Mouse (Mus musculus) ES-Bruce4 (cell line): ENCODE results near the gene Apbb2. TPM values are rescaled to one million over a fixed set of nuclear protein-coding genes. Genes with fewer than 3 reads are reported as not detected.

ENCODE experiments used
- H3K27ac ChIP-seq: 2 replicates; pipeline ENCODE4 v1.5.1; 2012; ENCODE audit warnings: low read length, inconsistent platforms; ENCODE audit not compliant: insufficient read depth
- H3K27me3 ChIP-seq: 2 replicates; pipeline ENCODE4 v1.6.1; 2012; ENCODE audit warnings: mild to moderate bottlenecking, low read length, inconsistent platforms; ENCODE audit not compliant: control insufficient read depth, poor library complexity, insufficient read depth, severe bottlenecking
- H3K36me3 ChIP-seq: 2 replicates; pipeline ENCODE4 v1.6.1; 2012; ENCODE audit warnings: inconsistent platforms, mild to moderate bottlenecking, low read length, moderate library complexity; ENCODE audit not compliant: control insufficient read depth, poor library complexity, insufficient read depth, severe bottlenecking
- H3K4me1 ChIP-seq: one replicate; pipeline ENCODE4 v1.8.1; 2011; ENCODE audit warnings: low read length; ENCODE audit not compliant: control insufficient read depth, insufficient read depth
- H3K4me3 ChIP-seq: 2 replicates; pipeline ENCODE4 v1.5.1; 2011; ENCODE audit warnings: low read depth, mild to moderate bottlenecking, low read length
- H3K9ac ChIP-seq: 2 replicates; pipeline ENCODE4 v1.6.1; 2012; ENCODE audit warnings: low read depth, mild to moderate bottlenecking, inconsistent platforms; ENCODE audit not compliant: poor library complexity, severe bottlenecking
- H3K9me3 ChIP-seq: replicated peaks from 2 replicates; pipeline ENCODE4 v1.6.1; 2012; ENCODE audit warnings: mild to moderate bottlenecking, low read length, inconsistent platforms; ENCODE audit not compliant: control insufficient read depth, poor library complexity, insufficient read depth, severe bottlenecking
- CTCF ChIP-seq: IDR thresholded peaks from one replicate; pipeline ENCODE4 v1.8.1; 2011; ENCODE audit warnings: low read depth, low read length
- EP300 ChIP-seq: IDR thresholded peaks from 2 replicates; pipeline ENCODE4 v1.6.1; 2011; ENCODE audit warnings: low read depth, low read length; ENCODE audit not compliant: insufficient read depth
- POLR2A ChIP-seq: IDR thresholded peaks from one replicate; pipeline ENCODE4 v1.8.1; 2011; ENCODE audit warnings: low read length; ENCODE audit not compliant: insufficient read depth
- polyA plus RNA-seq: library from polyadenylated mRNA; stranded (reverse); fragments of >200 nt; gene quantifications from 2 replicates; pipeline ENCODE4 v1.2.4, GENCODE M21; 2011; ENCODE audit warnings: low read depth; ENCODE audit not compliant: missing spikeins, insufficient read depth, insufficient read length

Apbb2 gene
- polyA plus RNA-seq, 1 experiment, result 39.0 TPM

GRCm38 (mm10) chr5:66543761-66544160, 74.8 kb downstream of the Apbb2 start:
- no peaks in the 10 kb centered on the region for H3K36me3 ChIP-seq
- H3K4me3 ChIP-seq, result no peak overlapping the region
- H3K9ac ChIP-seq, result no peak overlapping the region
- no peaks in the 10 kb centered on the region for H3K4me1 ChIP-seq
- TF ChIP-seq POLR2A (no peak), CTCF (no peak), EP300 (no peak)
- 0 out of 2 replicates have a peak, but pooled peaks cover 2% of the 10 kb centered on the region for H3K9me3 ChIP-seq
- H3K27me3 ChIP-seq, result no peaks in the 10 kb centered on the region
- no peak overlapping the region for H3K27ac ChIP-seq

- H3K9ac ChIP-seq, result no peak overlapping the region
- TF ChIP-seq POLR2A (no peak), EP300 (no peak), CTCF (no peak)
- H3K4me1 ChIP-seq, result no peaks in the 10 kb centered on the region
- H3K27ac ChIP-seq, result no peak overlapping the region
- H3K27me3 ChIP-seq, result no peaks in the 10 kb centered on the region
- H3K4me3 ChIP-seq, result no peak overlapping the region
- no peaks in the 10 kb centered on the region for H3K36me3 ChIP-seq
- no peaks in the 10 kb centered on the region for H3K9me3 ChIP-seq
Measured at GRCm38 (mm10) chr5:66543344-66543743, 75.2 kb downstream of the Apbb2 start.

- TF ChIP-seq EP300 (no peak), POLR2A (no peak), CTCF (no peak)
- Histone ChIP-seq H3K27me3 (no peaks in the 10 kb centered on the region), H3K9ac (no peak overlapping the region), H3K4me3 (no peak overlapping the region), H3K9me3 (no peaks in the 10 kb centered on the region), H3K36me3 (no peaks in the 10 kb centered on the region), H3K27ac (no peak overlapping the region), H3K4me1 (no peaks in the 10 kb centered on the region)
Measured at GRCm38 (mm10) chr5:66542521-66542920, 76.1 kb downstream of the Apbb2 start.

GRCm38 (mm10) chr5:66541385-66541784, 77.2 kb downstream of the Apbb2 start:
- TF ChIP-seq POLR2A, result no peak
- no peak for TF ChIP-seq EP300
- no peak for TF ChIP-seq CTCF
- no peaks in the 10 kb centered on the region for H3K27me3 ChIP-seq
- H3K9me3 ChIP-seq, result no peaks in the 10 kb centered on the region
- H3K36me3 ChIP-seq, result no peaks in the 10 kb centered on the region
- H3K27ac ChIP-seq, result no peak overlapping the region
- no peak overlapping the region for H3K9ac ChIP-seq
- H3K4me1 ChIP-seq, result no peaks in the 10 kb centered on the region
- H3K4me3 ChIP-seq, result no peak overlapping the region

GRCm38 (mm10) chr5:66540246-66540645, 78.3 kb downstream of the Apbb2 start:
- Histone ChIP-seq H3K4me1 (no peaks in the 10 kb centered on the region), H3K4me3 (no peak overlapping the region), H3K9ac (no peak overlapping the region), H3K36me3 (no peaks in the 10 kb centered on the region), H3K27ac (no peak overlapping the region), H3K9me3 (no peaks in the 10 kb centered on the region), H3K27me3 (no peaks in the 10 kb centered on the region)
- TF ChIP-seq EP300, result no peak
- TF ChIP-seq POLR2A, result no peak
- no peak for TF ChIP-seq CTCF

GRCm38 (mm10) chr5:66537811-66538210, 80.8 kb downstream of the Apbb2 start:
- Histone ChIP-seq H3K4me3 (no peak overlapping the region), H3K9ac (no peak overlapping the region), H3K36me3 (no peaks in the 10 kb centered on the region), H3K4me1 (no peaks in the 10 kb centered on the region), H3K27ac (no peak overlapping the region), H3K9me3 (no peaks in the 10 kb centered on the region), H3K27me3 (no peaks in the 10 kb centered on the region)
- TF ChIP-seq CTCF (no peak), EP300 (no peak), POLR2A (no peak)

GRCm38 (mm10) chr5:66536696-66537358, 81.8 kb downstream of the Apbb2 start:
- Histone ChIP-seq H3K9me3 (no peaks in the 10 kb centered on the region), H3K9ac (no peak overlapping the region), H3K36me3 (no peaks in the 10 kb centered on the region), H3K4me3 (no peak overlapping the region), H3K27ac (no peak overlapping the region), H3K27me3 (no peaks in the 10 kb centered on the region), H3K4me1 (no peaks in the 10 kb centered on the region)
- TF ChIP-seq POLR2A, result no peak
- TF ChIP-seq CTCF, result no peak
- no peak for TF ChIP-seq EP300
